Mouse (Mus musculus) activated CD4-positive, CD25-positive, alpha-beta regulatory T cell, adult 4 months (primary cell): Measurements from ENCODE around the gene Cnih3. TPM values are rescaled to one million over a fixed set of nuclear protein-coding genes. Genes with fewer than 3 reads are reported as not detected.

Experiments
- ATAC-seq: one replicate; pipeline ENCODE4 v1.8.0; 2017
- polyA plus RNA-seq, 2 experiments: library from polyadenylated mRNA; unstranded; fragments of 100-300 nt; shearing (Covaris generic); gene quantifications; one replicate each; pipeline ENCODE4 v1.2.1; 2017

Gene Cnih3
- polyA plus RNA-seq, 2 experiments from 2014 or later: not detected

- no peak for ATAC-seq
These were observed 104.5 kb downstream of the Cnih3 start for GRCm38 (mm10) chr1:181456911-181457310.

GRCm38 (mm10) chr1:181459431-181460105 lies 107.1 kb downstream of the Cnih3 start:
- ATAC-seq: no peak

- ATAC-seq: no peak
These were observed 107.9 kb downstream of the Cnih3 start for GRCm38 (mm10) chr1:181460283-181460682.

- no peak for ATAC-seq
These were observed 109.1 kb downstream of the Cnih3 start for GRCm38 (mm10) chr1:181461484-181461883.

- no peak for ATAC-seq
These were observed 109.8 kb downstream of the Cnih3 start for GRCm38 (mm10) chr1:181462051-181462905.

- no peak for ATAC-seq
These were observed 110.4 kb downstream of the Cnih3 start for GRCm38 (mm10) chr1:181462906-181463179.

GRCm38 (mm10) chr1:181465027-181465426 lies 112.6 kb downstream of the Cnih3 start:
- ATAC-seq: no peak

GRCm38 (mm10) chr1:181466040-181466439 lies 113.6 kb downstream of the Cnih3 start:
- no peak for ATAC-seq

- no peak for ATAC-seq
These were observed 114.3 kb downstream of the Cnih3 start for GRCm38 (mm10) chr1:181466601-181467320.

- no peak for ATAC-seq
These were observed 114.9 kb downstream of the Cnih3 start for GRCm38 (mm10) chr1:181467321-181467670.

GRCm38 (mm10) chr1:181469415-181469814 lies 117.0 kb downstream of the Cnih3 start:
- ATAC-seq: no peak

GRCm38 (mm10) chr1:181476141-181476540 lies 123.7 kb downstream of the Cnih3 start:
- ATAC-seq: no peak

GRCm38 (mm10) chr1:181476557-181476956 lies 124.1 kb downstream of the Cnih3 start:
- no peak for ATAC-seq

- no peak for ATAC-seq
These were observed 132.3 kb downstream of the Cnih3 start for GRCm38 (mm10) chr1:181484696-181485095.

GRCm38 (mm10) chr1:181503471-181503870 lies 151.0 kb downstream of the Cnih3 start:
- ATAC-seq: no peak

- ATAC-seq: no peak
These were observed 152.9 kb downstream of the Cnih3 start for GRCm38 (mm10) chr1:181505367-181505766.

Other genes with a start within 250 kb of the Cnih3 start
- gene Nvl, start 208.4 kb upstream of the Cnih3 start, polyA plus RNA-seq: 10 to 100 TPM; 27.8 to 37.9 TPM
- gene Cnih4, start 207.9 kb upstream of the Cnih3 start, polyA plus RNA-seq: 10 to 100 TPM; 71.6 to 91.0 TPM
- 10 to 100 TPM; 34.8 to 59.7 TPM for gene Wdr26, start 140.6 kb upstream of the Cnih3 start, polyA plus RNA-seq
- gene Ccdc121, start 158.8 kb downstream of the Cnih3 start, polyA plus RNA-seq: not detected
- 1 to 10 TPM; 3.2 to 4.8 TPM for gene Dnah14, start 223.9 kb downstream of the Cnih3 start, polyA plus RNA-seq